Mouse (Mus musculus) heart, adult 8-10 months (tissue): ENCODE results near the gene Ifna11. TPM values are rescaled to one million over a fixed set of nuclear protein-coding genes. Genes with fewer than 3 reads are reported as not detected.
"Not testable (repeated sequence)": the region's sequence is repeated elsewhere in the genome, so short reads cannot be mapped to it uniquely, and the experiment has no call there.

Experiments
- DNase-seq: peaks from one replicate; pipeline ENCODE4 v3.0.0; 2022; ENCODE audit warnings: low spot score
- total RNA-seq, 4 experiments: library from RNA; stranded (reverse); gene quantifications; 2 replicates each; pipeline ENCODE4 v1.2.4; 2022

Ifna11 gene
- total RNA-seq = not detected

- DNase-seq = no peak
These were observed at the start of gene Ifna11 for GRCm38 (mm10) chr4:88819659-88820058. TSS of gene Ifna11 (plus strand) at chr4:88819959.

GRCm38 (mm10) chr4:88773534-88773933, 46.2 kb upstream of the Ifna11 start, which contains the start of gene Gm13290:
TSS of gene Gm13290 (plus strand) at chr4:88773834.
- DNase-seq = not testable (repeated sequence)

GRCm38 (mm10) chr4:88776622-88777021, 43.1 kb upstream of the Ifna11 start, which contains the start of gene Gm13289:
TSS of gene Gm13289 (plus strand) at chr4:88776922.
- DNase-seq = not testable (repeated sequence)

GRCm38 (mm10) chr4:88779550-88779949, 40.2 kb upstream of the Ifna11 start, which contains the start of gene Gm13272:
TSS of gene Gm13272 (plus strand) at chr4:88779850.
- not testable (repeated sequence) for DNase-seq

- not testable (repeated sequence) for DNase-seq
These were observed 39.4 kb upstream of the Ifna11 start for GRCm38 (mm10) chr4:88780320-88780719.

GRCm38 (mm10) chr4:88781831-88782230, 37.9 kb upstream of the Ifna11 start, which contains the start of gene Ifnz:
TSS of gene Ifnz (plus strand) at chr4:88782131.
- not testable (repeated sequence) for DNase-seq

GRCm38 (mm10) chr4:88782335-88782734, 37.4 kb upstream of the Ifna11 start:
- not testable (repeated sequence) for DNase-seq

- not testable (repeated sequence) for DNase-seq
These were observed 34.4 kb upstream of the Ifna11 start, which contains the start of gene Gm13276 for GRCm38 (mm10) chr4:88785409-88785808. TSS of gene Gm13276 (plus strand) at chr4:88785709.

GRCm38 (mm10) chr4:88788402-88788801, 31.4 kb upstream of the Ifna11 start, which contains the start of gene Gm13277:
TSS of gene Gm13277 (plus strand) at chr4:88788632.
- peak; percentile 68 for DNase-seq

- DNase-seq = not testable (repeated sequence)
These were observed 28.5 kb upstream of the Ifna11 start, which contains the start of gene Gm13278 for GRCm38 (mm10) chr4:88791250-88791649. TSS of gene Gm13278 (plus strand) at chr4:88791550.

GRCm38 (mm10) chr4:88793936-88794675, 25.7 kb upstream of the Ifna11 start, which contains the start of gene Gm13275:
TSS of gene Gm13275 (plus strand) at chr4:88794487.
- peak; percentile 85 for DNase-seq

- DNase-seq = not testable (repeated sequence)
These were observed 22.7 kb upstream of the Ifna11 start, which contains the start of gene Gm13279 for GRCm38 (mm10) chr4:88797097-88797496. TSS of gene Gm13279 (plus strand) at chr4:88797397.

GRCm38 (mm10) chr4:88799365-88799764, 20.4 kb upstream of the Ifna11 start, which contains the start of gene Gm13285:
TSS of gene Gm13285 (plus strand) at chr4:88799665.
- DNase-seq = not testable (repeated sequence)

- DNase-seq = not testable (repeated sequence)
These were observed 16.8 kb upstream of the Ifna11 start, which contains the start of gene Gm13287 for GRCm38 (mm10) chr4:88802954-88803353. TSS of gene Gm13287 (plus strand) at chr4:88803254.

- not testable (repeated sequence) for DNase-seq
These were observed 14.5 kb upstream of the Ifna11 start, which contains the start of gene Gm13288 for GRCm38 (mm10) chr4:88805231-88805630. TSS of gene Gm13288 (plus strand) at chr4:88805531.

GRCm38 (mm10) chr4:88805761-88806160, 14.0 kb upstream of the Ifna11 start:
- DNase-seq = not testable (repeated sequence)

- DNase-seq = no peak
These were observed 3.8 kb upstream of the Ifna11 start, which contains the start of gene Ifna7 for GRCm38 (mm10) chr4:88815928-88816327. TSS of gene Ifna7 (plus strand) at chr4:88816228.

- no peak for DNase-seq
These were observed 3.2 kb downstream of the Ifna11 start for GRCm38 (mm10) chr4:88822995-88823394.

- not testable (repeated sequence) for DNase-seq
These were observed 7.4 kb downstream of the Ifna11 start, which contains the start of gene Ifna6 for GRCm38 (mm10) chr4:88827116-88827515. TSS of gene Ifna6 (plus strand) at chr4:88827416.

- no peak for DNase-seq
These were observed 10.8 kb downstream of the Ifna11 start for GRCm38 (mm10) chr4:88830523-88830922.

GRCm38 (mm10) chr4:88835225-88835624, 15.5 kb downstream of the Ifna11 start, which contains the start of gene Ifna5:
TSS of gene Ifna5 (plus strand) at chr4:88835525.
- not testable (repeated sequence) for DNase-seq

GRCm38 (mm10) chr4:88838828-88839227, 19.1 kb downstream of the Ifna11 start:
- no peak for DNase-seq
